Mouse (Mus musculus): Measurements from ENCODE around the gene Gm15140.
"Not testable (repeated sequence)": the region's sequence is repeated elsewhere in the genome, so short reads cannot be mapped to it uniquely, and the experiment has no call there.

The Gm15140 gene

GRCm38 (mm10) chrX:154120585-154120984, at the start of gene Gm15140:
Gm15140 (minus strand) TSS chrX:154120685.
- not testable (repeated sequence) for DNase-seq (ENCODE audit: low read depth, low spot score)

All from WW6 (cell line).